Comparison of ENCODE assay signal across 8 mouse cellular contexts in genomic region chr9:57552139-57552887, GRCm38 (mm10). TPM values are rescaled to one million over a fixed set of nuclear protein-coding genes. Genes with fewer than 3 reads are reported as not detected.
DNase-seq lines count a peak whose midpoint lies in the region; ATAC-seq and TF ChIP-seq lines count a peak whose summit lies in the region.

Mpi (minus strand) TSS chr9:57552763.

- peak; percentile 94 for TF ChIP-seq POLR2A in testis, adult 2 months (IDR thresholded peaks at IDR 0.05; ENCODE audit: control insufficient read depth, low read depth, low read length)

- no peak for ATAC-seq in embryonic facial prominence, embryonic 15.5 days (ENCODE audit: insufficient number of reproducible peaks, low FRiP score, low TSS enrichment, low read depth)
- ATAC-seq in kidney, embryonic 14.5 days (ENCODE audit: low FRiP score, low TSS enrichment) = no peak
- peak; percentile 47 for ATAC-seq in liver, embryonic 11.5 days (replicated peaks; ENCODE audit: low FRiP score)

- WGBS in embryonic facial prominence, embryonic 15.5 days = 3% methylated on average over 28 of the region's 28 CpGs
- WGBS in heart, embryonic 10.5 days = under 1% methylated on average over 28 of the region's 28 CpGs
- WGBS in kidney, embryonic 14.5 days = under 1% methylated on average over 28 of the region's 28 CpGs
- WGBS in liver, embryonic 11.5 days = 3% methylated on average over 28 of the region's 28 CpGs

- peaks cover 25% of the 10 kb centered on the region for H3K36me3 ChIP-seq in embryonic facial prominence, embryonic 15.5 days
- H3K36me3 ChIP-seq in heart, embryonic 10.5 days = peaks cover 35% of the 10 kb centered on the region
- peaks cover 29% of the 10 kb centered on the region for H3K36me3 ChIP-seq in kidney, embryonic 14.5 days (ENCODE audit: control insufficient read depth, insufficient read depth, low read length)
- peaks cover 14% of the 10 kb centered on the region for H3K36me3 ChIP-seq in liver, embryonic 11.5 days (ENCODE audit: control insufficient read depth, insufficient read depth, low read length)
- H3K36me3 ChIP-seq in testis, adult 2 months (ENCODE audit: control insufficient read depth, insufficient read depth, low read length) = peaks cover 4% of the 10 kb centered on the region

- H3K4me3 ChIP-seq in embryonic facial prominence, embryonic 15.5 days (replicated peaks) = peak within 1 kb of the TSS; percentile 63
- H3K4me3 ChIP-seq in heart, embryonic 10.5 days = peak within 1 kb of the TSS; percentile 81
- peak within 1 kb of the TSS; percentile 58 for H3K4me3 ChIP-seq in kidney, embryonic 14.5 days (ENCODE audit: low read length)
- peak within 1 kb of the TSS; percentile 66 for H3K4me3 ChIP-seq in liver, embryonic 11.5 days (ENCODE audit: low read depth, low read length)
- H3K4me3 ChIP-seq in testis, adult 2 months (ENCODE audit: control insufficient read depth, low read depth, low read length) = peak within 1 kb of the TSS; percentile 98

- no peak within 1 kb of the TSS for H3K27ac ChIP-seq in embryonic facial prominence, embryonic 15.5 days (replicated peaks)
- H3K27ac ChIP-seq in heart, embryonic 10.5 days = peak within 1 kb of the TSS; percentile 86
- H3K27ac ChIP-seq in kidney, embryonic 14.5 days (ENCODE audit: low read depth, low read length) = no peak within 1 kb of the TSS
- no peak within 1 kb of the TSS for H3K27ac ChIP-seq in liver, embryonic 11.5 days (ENCODE audit: low read depth, low read length)
- H3K27ac ChIP-seq in testis, adult 2 months (ENCODE audit: control insufficient read depth, insufficient read depth, low read depth, low read length) = peak within 1 kb of the TSS; percentile 98

- peaks cover 7% of the 10 kb centered on the region for H3K4me1 ChIP-seq in embryonic facial prominence, embryonic 15.5 days
- H3K4me1 ChIP-seq in heart, embryonic 10.5 days = peaks cover 51% of the 10 kb centered on the region
- H3K4me1 ChIP-seq in kidney, embryonic 14.5 days (ENCODE audit: control insufficient read depth, insufficient read depth, low read length) = peaks cover 8% of the 10 kb centered on the region; the same call in 1 of the 2 replicates
- peaks cover 16% of the 10 kb centered on the region; the same call in 1 of the 2 replicates for H3K4me1 ChIP-seq in liver, embryonic 11.5 days (replicated peaks; ENCODE audit: control insufficient read depth, insufficient read depth, low read length)
- peaks cover 25% of the 10 kb centered on the region for H3K4me1 ChIP-seq in testis, adult 2 months (ENCODE audit: control insufficient read depth, insufficient read depth, low read length)

- peak; percentile 70 for DNase-seq in A20 (ENCODE audit: low read depth, low spot score)
- peak; percentile 82 to 85 for DNase-seq in adrenal gland, postnatal 36 days
- DNase-seq in heart, embryonic 10.5 days (ENCODE audit: low spot score) = peak; percentile 86
- DNase-seq in liver, embryonic 11.5 days (ENCODE audit: low spot score) = peak; percentile 63
- peak; percentile 46 for DNase-seq in naive thymus-derived CD4-positive, alpha-beta T cell, adult 2 months (ENCODE audit: low read depth)

- H3K4me2 ChIP-seq in embryonic facial prominence, embryonic 15.5 days (replicated peaks) = peak within 1 kb of the TSS; percentile 66
- peak within 1 kb of the TSS; percentile 79 for H3K4me2 ChIP-seq in kidney, embryonic 14.5 days (replicated peaks; ENCODE audit: low read depth, low read length)
- H3K4me2 ChIP-seq in liver, embryonic 11.5 days = peak within 1 kb of the TSS; percentile 74

- peak within 1 kb of the TSS; percentile 40 for H3K9ac ChIP-seq in embryonic facial prominence, embryonic 15.5 days
- H3K9ac ChIP-seq in kidney, embryonic 14.5 days (ENCODE audit: low read depth, low read length) = peak within 1 kb of the TSS; percentile 61
- peak within 1 kb of the TSS; percentile 58 for H3K9ac ChIP-seq in liver, embryonic 11.5 days (ENCODE audit: low read depth, low read length)

- no peaks in the 10 kb centered on the region for H3K9me3 ChIP-seq in embryonic facial prominence, embryonic 15.5 days (replicated peaks)
- no peaks in the 10 kb centered on the region for H3K9me3 ChIP-seq in heart, embryonic 10.5 days
- H3K9me3 ChIP-seq in kidney, embryonic 14.5 days (ENCODE audit: control insufficient read depth, low read length) = no peaks in the 10 kb centered on the region
- no peaks in the 10 kb centered on the region for H3K9me3 ChIP-seq in liver, embryonic 11.5 days (ENCODE audit: control insufficient read depth, low read length)

- H3K27me3 ChIP-seq in embryonic facial prominence, embryonic 15.5 days = no peaks in the 10 kb centered on the region
- no peaks in the 10 kb centered on the region for H3K27me3 ChIP-seq in heart, embryonic 10.5 days (ENCODE audit: insufficient read depth, poor library complexity, severe bottlenecking)
- H3K27me3 ChIP-seq in kidney, embryonic 14.5 days (ENCODE audit: control insufficient read depth, insufficient read depth, low read length) = no peaks in the 10 kb centered on the region
- H3K27me3 ChIP-seq in liver, embryonic 11.5 days (replicated peaks; ENCODE audit: control insufficient read depth, insufficient read depth, low read length) = no peaks in the 10 kb centered on the region
- no peaks in the 10 kb centered on the region for H3K27me3 ChIP-seq in testis, adult 2 months (ENCODE audit: control insufficient read depth, insufficient read depth, low read length)

- TF ChIP-seq CTCF in testis, adult 2 months (IDR thresholded peaks at IDR 0.05; ENCODE audit: control insufficient read depth, insufficient read depth, insufficient replicate concordance, low read depth, low read length) = 0 out of 2 replicates have a peak, but pooled peaks have one; percentile 13

RNA-seq across cellular contexts. Expression of gene Mpi, which starts in this region (rescaled TPM):
- total RNA-seq in adrenal gland, postnatal 36 days (2021) = 10 to 100 TPM; 37.0 to 39.6 TPM
- 47.9 and 50.5 TPM in 2 replicates for polyA plus RNA-seq in embryonic facial prominence, embryonic 15.5 days (2015; fragmentation: Nextera tagmentation; extraction: Ambion mirVana)
- polyA plus RNA-seq in heart, embryonic 10.5 days (2016; fragmentation: Nextera tagmentation; extraction: Ambion mirVana) = 80.6 and 102 TPM in 2 replicates
- 36.5 and 37.7 TPM in 2 replicates for polyA plus RNA-seq in kidney, embryonic 14.5 days (2014; fragmentation: Nextera tagmentation; extraction: Ambion mirVana)
- polyA plus RNA-seq in liver, embryonic 11.5 days (2014; fragmentation: Nextera tagmentation; extraction: Ambion mirVana) = 25.8 and 28.0 TPM in 2 replicates
- polyA plus RNA-seq in testis, adult 2 months (2012; rRNA removed) = 268 and 282 TPM in 2 replicates

Comparison
In these comparisons a context has a peak if more than half of its experiments do, and no peak if none do; other contexts are left out.
1. H3K27ac ChIP-seq: peak in heart, embryonic 10.5 days (single experiment) and testis, adult 2 months (single experiment); none in embryonic facial prominence, embryonic 15.5 days (single experiment), kidney, embryonic 14.5 days (single experiment) and liver, embryonic 11.5 days (single experiment).
2. Peak in every context shown above with its lines, with median percentiles within 50 percentile points of each other: DNase-seq, H3K4me2 ChIP-seq, H3K4me3 ChIP-seq and H3K9ac ChIP-seq.